Mouse (Mus musculus) limb, embryonic 14.5 days (tissue): Measurements from ENCODE around the gene Opa1. TPM values are rescaled to one million over a fixed set of nuclear protein-coding genes. Genes with fewer than 3 reads are reported as not detected.
A peak's percentile ranks its signal among the peaks of the same experiment; 100 is the strongest.

ENCODE experiments used
- ATAC-seq: fragments of 200-750 bp; cut with Nextera tagmentation; 2 replicates; pipeline ENCODE4 v1.8.0; 2017; ENCODE audit warnings: low read depth, moderate number of reproducible peaks, moderate TSS enrichment; ENCODE audit not compliant: low FRiP score
- DNase-seq: peaks from one replicate; pipeline ENCODE4 v3.0.0-alpha.2; 2015; ENCODE audit warnings: low spot score
- H3K27ac ChIP-seq: fragments of 300-500 bp; sonication (generic); replicated peaks from 2 replicates; pipeline ENCODE4 v1.5.1; 2014; ENCODE audit warnings: low read depth, mild to moderate bottlenecking, low read length, moderate library complexity, mixed read lengths
- H3K27me3 ChIP-seq: fragments of 300-500 bp; sonication (generic); 2 replicates; pipeline ENCODE4 v1.6.1; 2014; ENCODE audit warnings: low read length, mixed read lengths; ENCODE audit not compliant: control insufficient read depth, insufficient read depth
- H3K36me3 ChIP-seq: fragments of 300-500 bp; sonication (generic); 2 replicates; pipeline ENCODE4 v1.6.1; 2014; ENCODE audit warnings: mild to moderate bottlenecking, low read length, moderate library complexity, mixed read lengths; ENCODE audit not compliant: control insufficient read depth, insufficient read depth
- H3K4me1 ChIP-seq: fragments of 300-500 bp; sonication (generic); 2 replicates; pipeline ENCODE4 v1.6.1; 2014; ENCODE audit warnings: antibody characterized with exemption, low read length, mixed read lengths; ENCODE audit not compliant: control insufficient read depth, insufficient read depth
- H3K4me2 ChIP-seq: fragments of 300-500 bp; sonication (generic); replicated peaks from 2 replicates; pipeline ENCODE4 v1.6.1; 2014; ENCODE audit warnings: low read depth, mild to moderate bottlenecking, low read length, moderate library complexity; ENCODE audit not compliant: severe bottlenecking
- H3K4me3 ChIP-seq: fragments of 300-500 bp; sonication (generic); replicated peaks from 2 replicates; pipeline ENCODE4 v1.5.1; 2014; ENCODE audit warnings: low read length
- H3K9ac ChIP-seq: fragments of 300-500 bp; sonication (generic); 2 replicates; pipeline ENCODE4 v1.6.1; 2014; ENCODE audit warnings: mild to moderate bottlenecking, low read depth, low read length, moderate library complexity; ENCODE audit not compliant: severe bottlenecking
- H3K9me3 ChIP-seq: fragments of 300-500 bp; sonication (generic); 2 replicates; pipeline ENCODE4 v1.6.1; 2016; ENCODE audit warnings: low read length; ENCODE audit not compliant: control insufficient read depth
- POLR2A ChIP-seq: fragments of 200-500 bp; IDR thresholded peaks from 2 replicates; pipeline ENCODE4 v1.8.0; 2012; ENCODE audit warnings: inconsistent platforms, mild to moderate bottlenecking, moderate library complexity, borderline replicate concordance; ENCODE audit not compliant: insufficient read depth, insufficient read length; ENCODE audit errors: extremely low read depth
- WGBS: fragments of 180-500 bp; shearing (Covaris S2); extraction: QIAGEN DNeasy Blood & Tissue Kit; methylation state at CpG from one replicate; pipeline ENCODE4 v1.1.7; 2014; 5-methylcytosine and 5-hydroxymethylcytosine counted together
- polyA plus RNA-seq, 2 experiments: library from polyadenylated mRNA; depleted of rRNA in 1 of 2; stranded (reverse) in 1 of 2; unstranded in 1 of 2; fragments of >200 nt; fragmentation: Nextera tagmentation in 1 of 2; extraction: Ambion mirVana in 1 of 2; gene quantifications; 2 replicates each; pipeline versions ENCODE4 v1.2.1 to v1.2.3; 2012 to 2014

Gene Opa1
- polyA plus RNA-seq, 2 experiments: 24.6 to 33.0 TPM

DNA sequence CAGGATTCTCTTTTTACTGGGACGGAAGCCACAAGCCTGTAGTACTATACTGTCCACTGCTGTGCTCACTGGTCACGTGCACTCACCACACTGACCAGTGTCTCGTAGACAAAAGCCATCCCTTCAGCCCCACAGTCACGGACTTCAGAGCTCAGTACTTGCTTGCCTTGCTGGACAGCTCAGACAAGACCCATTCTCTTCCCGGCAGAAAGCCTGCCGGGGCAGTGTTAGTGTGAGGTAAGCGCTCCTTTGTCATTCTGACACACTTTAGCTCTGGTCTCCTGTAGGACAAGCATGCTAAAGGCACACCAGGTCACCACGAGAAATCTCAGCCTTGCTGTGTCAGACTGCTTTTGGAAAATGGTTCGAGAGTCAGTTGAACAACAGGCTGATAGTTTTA, 35.6 kb downstream of the Opa1 start:
- Histone ChIP-seq H3K4me1 (no peaks in the 10 kb centered on the region), H3K27me3 (no peaks in the 10 kb centered on the region), H3K9me3 (no peaks in the 10 kb centered on the region), H3K27ac (no peak overlapping the region), H3K4me3 (no peak overlapping the region), H3K36me3 (peaks cover 91% of the 10 kb centered on the region), H3K4me2 (no peak overlapping the region), H3K9ac (no peak overlapping the region)
- ATAC-seq: no peak
- WGBS: 90% methylated on average over 9 of the region's 9 CpGs
- no peak for TF ChIP-seq POLR2A
- no peak for DNase-seq

GRCm38 (mm10) chr16:29629053-29629452, 49.9 kb downstream of the Opa1 start:
- H3K4me2 ChIP-seq: no peak overlapping the region
- ATAC-seq (no peak), DNase-seq (peak; percentile 95)
- H3K9me3 ChIP-seq: no peaks in the 10 kb centered on the region
- no peaks in the 10 kb centered on the region for H3K4me1 ChIP-seq
- WGBS: 71% methylated on average over 1 of the region's 1 CpGs
- TF ChIP-seq POLR2A: no peak
- no peaks in the 10 kb centered on the region for H3K27me3 ChIP-seq
- peaks cover 84% of the 10 kb centered on the region for H3K36me3 ChIP-seq
- no peak overlapping the region for H3K9ac ChIP-seq
- H3K4me3 ChIP-seq: no peak overlapping the region
- H3K27ac ChIP-seq: no peak overlapping the region

DNA sequence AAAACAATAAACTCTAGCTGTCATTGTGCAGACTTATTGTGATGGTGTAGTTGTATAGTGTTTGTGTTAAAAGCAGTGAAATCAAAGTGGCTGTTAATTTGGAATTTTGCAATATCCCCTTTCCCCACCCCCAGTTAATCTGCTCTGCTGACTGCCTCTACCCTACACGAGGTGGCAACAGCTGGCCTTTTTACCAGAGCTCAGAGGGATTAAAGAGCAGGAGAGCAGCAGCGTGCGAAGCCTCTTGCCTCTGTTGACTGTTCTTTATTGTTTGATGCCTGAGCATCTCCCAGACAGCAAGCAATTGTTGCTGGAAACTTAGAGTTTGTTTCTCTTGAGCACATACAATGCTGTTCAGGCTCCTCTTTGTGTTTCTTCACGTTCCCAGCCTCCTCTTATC, 56.6 kb downstream of the Opa1 start:
- H3K36me3 ChIP-seq: peaks cover 61% of the 10 kb centered on the region
- ATAC-seq (no peak), DNase-seq (no peak)
- no peak overlapping the region for H3K4me3 ChIP-seq
- H3K4me2 ChIP-seq: no peak overlapping the region
- no peaks in the 10 kb centered on the region for H3K9me3 ChIP-seq
- 47% methylated on average over 4 of the region's 4 CpGs for WGBS
- no peaks in the 10 kb centered on the region for H3K4me1 ChIP-seq
- TF ChIP-seq POLR2A: no peak
- no peak overlapping the region for H3K27ac ChIP-seq
- no peak overlapping the region for H3K9ac ChIP-seq
- H3K27me3 ChIP-seq: no peaks in the 10 kb centered on the region

DNA sequence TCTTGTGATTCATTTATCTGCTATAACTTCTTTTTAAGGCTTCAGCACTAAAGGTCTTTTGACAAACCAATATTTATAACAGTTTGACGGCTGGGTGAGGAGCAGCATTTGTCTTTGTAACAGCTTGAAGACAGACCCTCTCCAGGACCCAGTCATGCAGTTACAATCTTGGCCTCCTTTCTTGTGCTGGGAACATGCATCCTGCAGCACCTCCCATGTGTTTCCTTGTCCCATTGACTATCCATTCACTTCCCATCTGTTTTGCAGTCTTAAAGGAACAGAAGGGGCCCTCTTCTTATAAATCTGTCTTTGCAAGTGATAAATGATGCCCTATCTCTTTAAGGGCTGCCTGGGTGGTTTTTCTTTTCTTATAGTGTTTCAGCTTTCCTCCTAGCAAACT, 63.2 kb downstream of the Opa1 start:
- WGBS: 19% methylated on average over 1 of the region's 1 CpGs
- Histone ChIP-seq H3K36me3 (peaks cover 34% of the 10 kb centered on the region), H3K4me1 (no peaks in the 10 kb centered on the region), H3K27me3 (no peaks in the 10 kb centered on the region), H3K9ac (no peak overlapping the region), H3K27ac (no peak overlapping the region), H3K4me3 (no peak overlapping the region), H3K9me3 (no peaks in the 10 kb centered on the region), H3K4me2 (no peak overlapping the region)
- no peak for TF ChIP-seq POLR2A
- no peak for ATAC-seq
- DNase-seq: no peak

GRCm38 (mm10) chr16:29644871-29645270, 65.7 kb downstream of the Opa1 start:
- no peak overlapping the region for H3K27ac ChIP-seq
- no peak overlapping the region for H3K9ac ChIP-seq
- 94% methylated on average over 3 of the region's 3 CpGs for WGBS
- H3K4me1 ChIP-seq: no peaks in the 10 kb centered on the region
- peaks cover 30% of the 10 kb centered on the region for H3K36me3 ChIP-seq
- no peak overlapping the region for H3K4me2 ChIP-seq
- ATAC-seq (no peak), DNase-seq (no peak)
- no peaks in the 10 kb centered on the region for H3K9me3 ChIP-seq
- no peak for TF ChIP-seq POLR2A
- H3K4me3 ChIP-seq: no peak overlapping the region
- no peaks in the 10 kb centered on the region for H3K27me3 ChIP-seq

DNA sequence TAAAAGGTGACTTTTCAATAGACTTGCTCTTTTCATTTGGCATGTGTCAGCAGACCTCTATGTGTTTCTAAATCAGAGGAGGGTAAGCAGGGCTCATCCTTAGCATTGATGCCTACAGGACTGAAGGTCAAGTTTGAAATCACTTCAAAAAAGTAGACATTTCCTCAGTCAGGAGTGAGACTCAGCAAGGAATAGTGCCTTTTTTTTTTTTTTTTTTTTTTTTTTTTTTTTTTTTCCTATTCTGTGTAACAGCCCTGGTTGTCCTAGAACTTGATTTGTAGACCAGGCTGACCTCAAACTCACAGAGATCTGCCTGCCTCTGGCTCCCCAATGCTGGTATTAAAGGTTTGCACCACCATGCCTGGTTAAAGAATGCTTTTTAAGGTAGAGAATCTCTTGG, 67.1 kb downstream of the Opa1 start:
- no peak overlapping the region for H3K27ac ChIP-seq
- peaks cover 37% of the 10 kb centered on the region for H3K36me3 ChIP-seq
- H3K4me1 ChIP-seq: no peaks in the 10 kb centered on the region
- no peak for TF ChIP-seq POLR2A
- DNase-seq: no peak
- no peaks in the 10 kb centered on the region for H3K9me3 ChIP-seq
- H3K9ac ChIP-seq: no peak overlapping the region
- H3K27me3 ChIP-seq: no peaks in the 10 kb centered on the region
- no peak overlapping the region for H3K4me2 ChIP-seq
- H3K4me3 ChIP-seq: no peak overlapping the region
- no peak for ATAC-seq
